Mouse (Mus musculus): ENCODE data around the gene Ube2n.

Ube2n gene

DNA sequence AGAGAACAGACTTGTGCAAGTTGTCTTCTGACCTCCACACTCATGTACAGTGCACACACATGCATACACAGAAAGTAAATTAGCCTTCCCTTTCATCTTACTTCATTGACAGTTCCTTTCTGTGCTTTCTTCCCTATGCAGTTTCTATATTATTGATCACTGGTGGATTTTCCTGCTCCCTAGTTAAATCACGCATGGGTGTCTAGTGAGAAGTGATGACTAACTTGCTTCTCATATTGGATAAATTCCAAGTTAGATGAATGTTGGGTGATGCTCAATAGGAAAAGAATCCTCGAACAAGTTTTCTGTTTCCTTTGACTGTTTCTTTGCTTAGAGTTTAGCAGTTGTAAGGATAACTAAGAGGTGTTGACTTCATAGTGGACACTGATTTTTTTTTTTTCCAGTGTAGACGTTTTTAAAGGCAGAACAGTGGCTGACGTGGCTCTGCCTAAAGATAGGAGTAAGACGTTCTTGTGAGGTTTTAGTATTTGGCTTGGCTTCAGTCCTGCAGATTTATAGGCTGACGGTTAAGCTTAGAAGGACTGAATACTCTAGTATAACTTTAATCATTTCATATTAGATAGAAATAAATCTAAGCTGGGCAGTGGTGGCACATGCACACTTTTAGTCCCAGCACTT lies 10.2 kb downstream of the Ube2n start:
- no peak for DNase-seq (ENCODE audit: low read depth, low spot score)

DNA sequence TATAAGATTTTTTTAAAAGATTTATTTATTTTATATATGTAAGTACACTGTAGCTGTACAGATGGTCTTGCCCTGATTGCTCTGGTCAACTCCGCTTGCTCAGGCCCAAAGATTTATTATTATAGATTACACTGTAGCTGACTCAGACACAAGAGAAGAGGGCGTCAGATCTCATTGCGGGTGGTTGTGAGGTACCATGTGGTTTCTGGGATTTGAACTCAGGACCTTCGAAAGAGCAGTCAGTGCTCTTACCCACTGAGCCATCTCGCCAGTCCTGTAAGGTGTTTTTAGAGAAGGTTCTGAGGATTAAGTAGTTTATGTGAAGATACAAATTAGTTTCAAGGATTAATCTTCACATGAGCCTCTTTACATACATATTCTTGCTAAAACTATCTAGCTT lies 10.9 kb downstream of the Ube2n start:
- DNase-seq (ENCODE audit: low read depth, low spot score) = no peak

DNA sequence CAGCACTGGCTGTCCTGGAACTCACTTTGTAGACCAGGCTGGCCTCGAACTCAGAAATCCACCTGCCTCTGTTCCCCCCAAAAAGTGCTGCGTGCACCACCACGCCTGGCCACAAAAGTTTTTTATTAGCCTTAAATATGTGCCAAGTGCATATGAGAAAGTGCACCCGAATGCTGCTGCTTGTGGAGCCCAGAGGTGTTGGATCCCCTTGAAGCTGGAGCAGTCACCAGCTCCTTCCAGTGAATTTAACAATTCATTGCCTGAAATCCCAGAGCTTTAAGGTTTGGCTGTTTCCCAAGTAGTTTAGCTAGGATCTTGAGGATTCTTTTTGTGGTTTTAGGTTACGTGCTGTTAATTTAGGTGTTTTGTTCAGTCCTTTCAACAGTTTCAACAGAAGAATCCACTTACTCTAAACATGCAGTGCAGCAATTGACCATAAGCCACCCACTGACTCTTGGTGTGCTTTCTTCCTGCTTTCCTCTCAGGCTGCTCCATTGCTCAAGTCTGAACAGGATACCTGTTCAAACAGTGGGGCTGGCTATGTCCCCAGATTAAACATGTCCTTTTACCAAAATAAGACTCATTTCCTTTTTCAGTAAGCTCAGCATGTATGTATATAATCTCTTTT lies 11.7 kb downstream of the Ube2n start:
- DNase-seq (ENCODE audit: low read depth, low spot score) = no peak

DNA sequence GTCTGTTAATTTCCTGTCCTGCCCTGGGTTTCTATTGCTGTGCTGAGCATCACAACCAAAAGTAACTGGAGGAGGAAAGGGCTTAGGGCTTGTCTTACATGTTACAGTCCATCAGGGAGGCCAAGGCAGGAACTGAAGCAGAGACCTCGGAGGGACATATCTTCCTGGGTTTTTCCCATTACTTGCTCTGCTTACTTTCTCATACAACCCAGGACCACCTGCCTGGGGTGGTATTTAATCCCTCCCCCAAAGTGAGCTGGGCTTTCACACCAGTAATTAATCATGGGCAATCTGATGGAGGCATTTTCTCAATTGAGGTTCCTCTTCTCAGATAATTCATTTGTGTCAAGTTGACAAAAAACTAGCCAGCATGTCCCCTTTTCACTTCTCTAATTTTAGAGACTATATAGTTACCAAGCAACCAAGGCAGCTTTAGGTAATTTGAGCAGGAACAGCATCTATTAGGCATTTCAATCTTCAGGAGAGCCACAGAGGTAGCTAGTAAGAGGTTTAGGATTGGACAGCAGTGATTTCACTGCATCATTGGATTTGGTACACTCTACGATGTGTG lies 15.7 kb downstream of the Ube2n start:
- DNase-seq (ENCODE audit: low read depth, low spot score) = no peak

DNA sequence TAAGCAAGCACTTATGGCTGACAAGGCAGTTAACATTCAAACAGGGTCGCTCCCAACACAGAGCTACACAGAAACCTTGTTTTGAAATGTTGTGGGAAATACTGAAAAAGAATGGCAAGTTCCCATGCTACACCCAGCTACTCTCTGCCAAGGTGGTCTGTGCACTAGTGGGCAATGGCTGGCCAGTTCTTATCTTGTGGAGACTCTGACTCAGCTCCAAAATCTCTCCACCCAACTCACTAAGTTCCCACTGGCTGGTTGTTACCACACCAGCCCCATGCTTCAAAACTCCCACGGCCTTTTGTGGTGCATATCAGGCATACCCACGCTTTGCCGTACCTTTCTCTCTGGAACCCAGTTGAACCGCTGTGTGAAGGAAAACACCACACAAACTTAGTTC lies 18.0 kb downstream of the Ube2n start:
- peak; percentile 38 for DNase-seq (ENCODE audit: low read depth, low spot score)

DNA sequence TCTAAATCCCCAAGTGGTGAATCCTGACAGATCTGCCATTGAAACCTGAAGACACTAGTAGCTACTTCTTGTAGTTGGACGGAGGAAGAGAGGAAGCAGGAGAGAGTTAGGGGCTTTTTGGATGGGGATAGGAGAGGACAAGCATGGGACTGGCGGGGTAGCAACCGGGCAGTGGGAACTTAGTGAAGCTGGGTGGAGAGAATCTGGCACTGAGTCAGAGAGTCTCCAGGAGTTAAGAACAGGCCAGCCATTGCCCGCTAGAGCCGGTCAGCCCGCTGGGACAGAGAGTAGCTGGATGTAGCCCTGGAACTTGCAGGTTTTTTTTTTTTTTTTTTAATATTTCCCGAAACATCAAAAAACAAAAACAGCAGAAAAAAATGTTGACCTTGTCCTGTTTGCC lies 18.4 kb downstream of the Ube2n start:
- DNase-seq (ENCODE audit: low read depth, low spot score) = no peak

DNA sequence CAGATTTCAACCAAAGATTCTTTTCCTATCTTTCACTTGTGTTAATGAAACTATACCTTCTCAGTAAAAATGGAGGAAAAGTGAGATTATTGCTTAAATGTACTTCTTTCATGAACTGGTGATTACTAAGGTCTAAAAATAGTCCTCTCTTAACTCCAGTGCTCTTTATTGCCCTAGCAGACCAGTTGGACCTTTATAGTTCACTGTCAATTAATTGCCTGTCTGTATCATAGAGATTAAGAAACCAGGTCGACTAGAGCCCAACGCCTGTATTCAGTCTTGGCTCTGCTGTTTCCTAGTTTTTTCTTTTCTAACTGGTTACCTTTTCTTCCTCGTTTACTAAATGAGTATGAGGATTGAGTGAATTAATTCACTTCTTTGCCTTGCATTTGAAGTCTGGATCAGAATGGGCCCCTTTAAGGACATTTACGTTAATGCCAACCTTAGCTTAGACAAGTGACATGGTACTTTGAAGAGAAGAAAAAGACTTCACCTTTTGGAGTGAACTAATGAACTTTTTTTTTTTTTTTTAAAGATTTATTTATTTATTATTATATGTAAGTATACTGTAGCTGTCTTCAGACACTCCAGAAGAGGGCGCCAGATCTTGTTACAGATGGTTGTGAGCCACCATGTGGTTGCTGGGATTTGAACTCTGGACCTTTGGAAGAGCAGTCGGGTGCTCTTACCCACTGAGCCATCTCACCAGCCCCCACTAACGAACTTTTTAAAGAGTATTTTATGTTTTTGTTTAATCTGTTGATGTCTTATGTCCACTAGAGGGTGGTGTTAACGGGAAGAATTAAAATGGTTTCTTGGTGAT lies 20.7 kb downstream of the Ube2n start:
- no peak for DNase-seq (ENCODE audit: low read depth, low spot score)

DNA sequence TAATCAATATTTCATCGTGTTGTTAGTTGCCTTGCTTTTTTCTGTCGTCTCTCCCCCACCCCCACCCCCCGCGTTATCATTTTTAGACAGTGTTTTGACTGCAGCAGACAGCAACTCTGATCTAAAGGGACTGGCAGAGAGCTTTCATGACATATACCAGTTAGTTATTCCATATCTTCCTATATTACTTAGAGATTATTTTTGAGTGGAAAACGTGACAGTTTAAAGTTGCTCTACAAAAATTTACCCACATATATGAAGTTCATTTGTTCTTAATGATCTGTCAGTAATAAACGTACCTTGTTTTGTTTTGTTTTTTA lies 21.2 kb downstream of the Ube2n start:
- no peak for DNase-seq (ENCODE audit: low read depth, low spot score)

DNA sequence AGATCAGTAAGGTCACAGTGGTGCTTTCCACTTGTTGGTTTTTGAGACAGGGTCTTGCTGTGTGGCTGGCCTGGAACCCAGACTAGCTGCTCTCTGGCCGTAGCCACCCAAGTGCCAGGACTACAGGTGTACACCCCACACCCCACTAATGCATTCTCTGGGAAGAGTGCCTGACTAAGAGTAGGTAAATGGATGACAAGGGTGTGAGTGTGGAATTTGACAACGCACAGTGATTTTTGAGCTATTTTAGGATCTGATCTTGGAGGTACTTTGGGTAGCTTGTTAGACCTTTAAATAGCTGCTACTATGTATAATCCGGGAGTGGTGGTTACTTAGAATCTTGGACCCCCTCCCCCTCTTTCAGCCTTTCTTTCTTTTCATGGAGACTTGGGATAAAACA lies 24.3 kb downstream of the Ube2n start:
- no peak for DNase-seq (ENCODE audit: low read depth, low spot score)

DNA sequence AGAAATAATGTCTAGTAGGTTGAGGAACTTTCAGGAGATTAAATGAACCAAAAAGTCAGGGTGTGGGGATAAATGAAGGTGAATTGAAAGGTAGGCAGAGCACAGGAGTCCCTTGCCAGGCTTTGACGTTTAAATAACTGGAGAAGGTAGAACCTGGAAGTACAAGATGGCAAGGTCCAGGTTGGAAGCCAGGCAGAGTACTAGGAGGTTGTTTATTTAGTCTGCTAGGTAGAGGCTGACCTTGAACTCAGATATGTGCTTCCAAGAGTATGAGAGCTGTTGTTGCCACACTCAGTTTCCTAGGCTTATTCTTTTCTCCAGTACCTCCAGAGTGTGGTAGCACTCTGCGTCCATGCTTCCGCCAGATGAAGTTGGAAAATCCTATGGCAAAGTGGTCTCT lies 24.9 kb downstream of the Ube2n start:
- DNase-seq (ENCODE audit: low read depth, low spot score) = no peak

DNA sequence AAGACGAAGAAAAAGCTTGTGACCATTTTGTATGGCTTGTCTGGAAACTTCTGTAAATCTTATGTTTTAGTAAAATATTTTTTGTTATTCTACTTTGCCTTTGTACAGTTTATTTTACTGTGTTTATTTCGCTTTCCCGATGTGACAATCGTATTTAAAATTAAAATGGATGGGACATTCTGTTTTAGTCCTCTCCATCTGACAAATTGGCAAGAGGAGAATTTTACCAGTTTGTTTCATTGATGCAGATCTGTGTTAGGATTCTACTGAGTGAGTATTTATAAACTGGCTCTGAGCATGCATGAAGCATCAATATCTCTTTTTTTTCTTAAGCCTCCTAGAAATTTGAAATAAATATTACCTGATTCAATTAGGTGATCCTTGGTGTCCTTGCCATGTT lies 28.0 kb downstream of the Ube2n start:
- no peak for DNase-seq (ENCODE audit: low read depth, low spot score)

DNA sequence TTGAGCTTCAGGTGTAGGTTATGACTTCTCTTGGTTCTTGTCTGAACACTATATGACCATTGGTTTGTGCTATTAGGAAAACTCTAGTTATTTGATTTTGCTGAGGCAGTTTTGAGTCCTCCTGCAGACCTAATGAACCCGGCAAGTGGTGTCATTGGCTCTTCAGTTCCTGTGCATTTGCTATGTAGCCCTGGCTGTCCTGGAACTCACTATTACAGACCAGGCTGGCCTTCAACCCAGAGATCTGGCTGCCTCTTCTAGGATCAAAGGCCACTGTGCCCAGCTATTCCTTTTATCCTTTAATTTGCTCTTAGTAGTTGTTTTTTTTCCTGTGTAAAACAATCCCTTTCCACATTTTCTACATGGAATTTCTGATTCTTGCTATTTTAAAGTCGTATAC lies 28.4 kb downstream of the Ube2n start:
- DNase-seq (ENCODE audit: low read depth, low spot score) = no peak

DNA sequence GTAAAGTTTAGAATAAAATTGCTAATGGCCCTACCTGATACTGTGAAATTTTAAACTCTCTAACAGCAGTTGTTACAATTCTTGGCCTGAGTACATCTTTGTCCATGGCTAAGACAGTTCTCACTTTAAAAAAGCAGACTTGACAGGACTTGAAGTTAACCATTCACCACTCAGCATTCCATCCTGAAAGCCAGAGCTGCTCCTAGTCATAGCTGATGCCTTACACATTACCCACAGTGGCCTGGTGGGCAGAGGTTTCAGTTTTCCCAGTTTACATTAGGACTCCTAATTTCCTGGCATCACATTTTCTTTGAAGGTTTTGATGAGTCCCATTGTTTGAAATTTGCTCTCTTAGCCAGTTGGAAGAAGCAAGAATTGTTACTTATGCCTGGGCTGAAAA lies 29.1 kb downstream of the Ube2n start:
- no peak for DNase-seq (ENCODE audit: low read depth, low spot score)

DNA sequence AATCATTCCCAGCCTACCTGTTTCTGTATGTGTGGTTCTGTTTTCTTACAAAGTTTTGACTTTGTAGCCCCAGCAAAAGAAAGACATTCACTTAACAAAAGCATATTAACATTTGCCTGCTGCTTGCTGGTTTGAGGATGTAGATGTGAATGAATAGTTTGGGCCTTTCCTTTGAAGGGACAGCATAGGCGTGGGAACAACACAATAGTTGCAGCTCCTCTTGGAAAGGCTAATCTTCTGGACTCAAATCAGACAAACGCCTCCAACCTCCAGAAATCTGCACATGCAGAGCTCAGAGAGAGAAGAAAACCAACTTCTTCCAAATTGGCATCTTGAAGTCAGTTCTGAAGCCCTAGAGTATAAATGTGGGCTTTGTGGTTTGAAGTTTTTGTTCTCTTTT lies 29.7 kb downstream of the Ube2n start:
- DNase-seq (ENCODE audit: low read depth, low spot score) = peak; percentile 27

DNA sequence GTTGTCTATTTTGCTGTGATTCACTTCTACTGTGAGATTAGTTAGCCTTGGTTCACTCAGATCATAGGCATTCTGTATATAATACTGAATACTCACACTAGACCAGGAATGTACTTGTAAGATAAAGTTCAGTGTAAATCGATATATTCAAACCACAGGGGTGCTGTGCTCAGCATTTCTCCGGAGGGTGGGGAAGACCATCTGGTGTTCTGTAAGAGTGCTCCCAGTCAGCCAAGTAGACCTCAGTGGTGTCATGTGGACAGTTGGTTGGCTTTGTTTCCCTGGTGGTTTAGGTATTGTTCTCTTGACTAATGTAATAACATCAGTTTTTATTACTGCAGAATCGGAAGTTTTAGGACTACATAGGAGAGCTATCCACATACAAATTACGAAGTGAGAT lies 30.1 kb downstream of the Ube2n start:
- peak; percentile 78 for DNase-seq (ENCODE audit: low read depth, low spot score)

DNA sequence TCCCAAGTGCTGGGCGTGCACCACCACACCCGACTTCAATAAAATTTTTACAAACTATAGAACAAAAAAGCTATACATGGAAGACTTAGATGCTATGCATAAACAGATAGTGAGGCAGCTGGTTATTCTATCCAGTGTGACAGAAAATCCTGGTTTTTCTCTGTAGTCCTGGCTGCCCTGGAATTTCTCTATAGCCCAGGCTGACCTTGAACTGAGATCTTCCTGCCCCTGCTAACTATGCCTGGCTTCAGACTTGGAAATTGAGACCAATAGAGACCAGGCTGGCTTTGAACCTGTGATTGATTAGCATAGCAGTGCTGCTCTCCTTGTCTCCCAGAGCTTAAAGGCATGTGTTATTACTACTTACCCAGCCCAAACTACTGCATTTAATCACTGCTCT lies 31.2 kb downstream of the Ube2n start:
- DNase-seq (ENCODE audit: low read depth, low spot score) = peak; percentile 36

DNA sequence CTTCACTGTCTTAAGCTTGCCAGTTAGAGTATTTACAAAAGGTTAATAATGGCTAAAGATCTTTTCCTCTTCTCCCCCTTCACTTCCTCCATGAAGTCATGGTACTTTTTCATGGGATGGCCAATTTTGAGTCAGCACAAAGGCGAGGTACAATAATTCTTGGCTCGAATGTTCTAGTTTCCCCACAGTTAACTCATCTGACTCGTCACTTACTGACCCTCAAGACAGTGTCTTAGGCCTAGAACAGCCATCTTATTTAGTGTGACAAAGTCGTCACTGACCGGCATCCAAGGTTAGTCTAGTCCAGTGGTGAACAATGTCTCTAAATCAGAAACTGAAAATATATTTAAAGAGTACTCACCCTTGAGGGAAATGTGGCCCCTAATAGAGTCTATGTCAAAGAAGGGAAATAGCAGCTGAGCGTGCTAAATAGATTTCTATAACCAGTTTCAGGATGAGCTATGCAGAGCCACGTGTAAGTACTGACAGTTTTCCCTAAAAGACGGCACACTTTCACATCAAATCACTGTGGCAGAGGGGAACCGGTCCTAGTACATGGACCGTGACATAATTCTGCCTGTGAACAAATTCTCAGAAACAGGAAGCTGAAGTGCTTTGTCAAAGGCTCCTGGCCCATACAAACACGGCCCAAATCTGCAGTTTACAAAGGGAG lies 33.3 kb downstream of the Ube2n start:
- DNase-seq (ENCODE audit: low read depth, low spot score) = no peak

DNA sequence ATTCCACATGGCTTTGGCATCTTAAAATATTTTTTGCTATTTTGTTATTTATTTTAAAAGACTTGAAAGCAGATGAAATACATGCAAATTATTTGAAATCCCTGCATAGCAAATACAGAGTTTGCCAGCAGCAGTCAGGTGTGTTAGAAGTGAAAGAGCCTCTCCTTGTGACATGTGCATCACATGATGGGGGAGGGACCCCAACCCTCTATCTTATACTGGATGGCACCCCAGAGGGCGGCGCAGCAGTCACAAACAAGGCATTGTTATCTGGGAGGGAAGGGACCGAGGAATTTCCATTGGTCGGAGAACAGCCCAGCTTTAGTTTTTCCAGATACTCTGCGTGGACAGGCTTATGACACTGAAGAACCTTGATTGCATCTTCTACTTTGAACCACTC lies 34.1 kb downstream of the Ube2n start:
- DNase-seq (ENCODE audit: low read depth, low spot score) = peak; percentile 55

DNA sequence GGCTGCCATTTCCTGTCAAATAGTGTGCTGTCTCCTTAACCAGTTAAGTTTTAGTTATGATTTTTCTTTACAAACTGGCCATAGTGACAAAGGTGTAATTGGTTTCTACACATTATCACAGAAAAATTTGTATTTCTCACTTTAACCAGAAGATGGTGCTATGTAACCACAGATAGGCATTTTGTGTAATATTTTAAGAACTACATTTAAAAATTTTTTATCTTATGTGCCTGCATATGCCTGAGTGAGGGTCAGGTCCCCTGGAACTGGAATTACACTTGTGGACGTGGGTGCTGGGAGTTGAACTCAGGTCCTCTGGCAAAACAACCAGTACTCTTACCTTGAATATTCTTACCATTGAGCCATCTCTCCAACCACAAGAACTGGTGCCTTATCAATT lies 35.6 kb downstream of the Ube2n start:
- DNase-seq (ENCODE audit: low read depth, low spot score) = no peak

DNA sequence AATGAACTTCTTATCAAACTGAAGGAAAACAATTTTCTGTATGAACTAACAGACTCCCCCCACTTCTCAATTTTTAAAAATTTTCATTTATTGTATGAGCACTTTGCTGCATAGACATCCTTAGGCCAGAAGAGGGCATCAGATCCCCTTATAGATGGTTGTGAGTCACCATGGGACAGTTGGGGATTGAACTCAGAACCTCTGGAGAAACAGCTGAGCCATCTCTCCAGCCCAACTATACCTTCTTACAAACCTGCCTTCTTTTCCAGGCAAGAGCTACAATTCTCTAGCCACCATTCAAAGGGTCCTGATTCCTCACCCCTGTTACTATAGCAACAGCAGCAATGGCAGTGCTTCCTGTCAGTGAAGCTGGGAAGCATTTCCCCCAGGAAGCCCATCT lies 36.8 kb downstream of the Ube2n start:
- peak; percentile 63 for DNase-seq (ENCODE audit: low read depth, low spot score)

DNA sequence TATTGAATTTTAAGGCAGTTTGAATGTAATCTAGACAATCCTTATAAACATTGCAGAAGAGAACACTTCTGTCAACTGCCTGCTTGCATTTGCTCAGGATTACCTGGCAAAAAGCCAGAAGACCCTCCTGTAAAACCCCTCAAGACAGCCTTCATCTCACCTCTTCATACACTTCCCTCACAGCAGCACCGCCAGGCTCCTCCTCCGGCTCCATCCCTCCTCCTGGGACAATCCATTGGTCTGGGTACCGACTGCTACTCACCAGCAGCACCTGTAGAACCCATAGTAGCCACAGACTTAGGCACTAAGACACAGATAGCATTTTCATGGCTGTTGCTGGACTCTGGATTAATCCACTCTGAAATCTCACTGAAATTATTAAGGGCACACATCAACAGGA lies 37.4 kb downstream of the Ube2n start:
- DNase-seq (ENCODE audit: low read depth, low spot score) = no peak

DNA sequence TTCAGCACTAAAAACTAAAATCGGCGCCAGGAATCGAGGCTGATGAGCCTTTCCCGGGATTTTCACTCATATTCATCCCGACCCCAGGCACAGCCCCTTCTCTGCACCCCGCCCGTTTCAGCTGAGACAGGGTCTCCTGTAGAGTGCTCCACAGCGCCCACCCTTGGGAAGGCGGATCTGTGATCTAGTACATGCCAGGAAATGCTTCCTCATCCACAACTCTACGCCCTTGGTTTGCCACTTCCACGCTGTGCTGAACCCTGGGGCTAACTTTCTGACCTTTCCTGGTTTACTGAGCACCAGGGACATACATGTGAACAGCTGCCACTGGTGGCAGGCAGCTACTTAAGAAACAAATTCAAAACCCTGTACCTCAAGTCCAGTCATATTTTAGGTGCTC lies 40.9 kb downstream of the Ube2n start:
- DNase-seq (ENCODE audit: low read depth, low spot score) = peak; percentile 53

Measured in R1 (cell line).